Mouse (Mus musculus): ENCODE measurements around the gene Fam168b.

Gene Fam168b

DNA sequence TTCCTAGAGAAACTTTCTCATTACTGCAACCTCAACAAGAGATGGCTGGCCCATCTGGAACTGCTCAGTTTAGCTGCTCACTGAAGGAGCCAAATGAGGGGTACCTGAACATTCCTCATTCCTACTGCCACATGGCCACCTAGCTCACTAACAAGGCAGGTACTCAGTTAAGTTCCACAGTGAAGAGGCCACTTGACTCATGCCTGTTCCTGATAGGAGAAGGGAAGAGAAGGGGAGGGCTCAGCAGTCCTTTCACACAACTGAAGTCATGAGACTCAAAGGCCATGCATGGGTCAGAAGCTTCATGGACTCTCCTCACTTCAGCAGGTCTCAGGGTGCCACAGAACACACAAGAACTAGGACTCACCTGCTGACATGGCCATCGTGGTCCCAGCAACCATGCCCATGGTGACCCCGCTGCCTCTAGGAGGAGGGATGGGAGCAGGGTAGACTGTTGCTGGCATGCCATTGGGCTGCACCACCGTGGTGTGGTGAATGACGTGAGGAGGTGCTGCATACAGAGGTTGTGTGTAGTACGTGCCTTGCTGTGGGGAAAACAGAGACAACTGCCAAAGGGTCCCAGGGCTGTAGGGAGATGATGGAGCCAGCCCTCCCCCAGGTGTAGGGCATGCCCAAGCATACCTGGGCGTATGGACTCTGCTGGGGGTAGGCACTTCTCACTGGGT is 23.5 kb downstream of the Fam168b start:
- in situ Hi-C loops (cut with MboI, MseI), result no loop called here

DNA sequence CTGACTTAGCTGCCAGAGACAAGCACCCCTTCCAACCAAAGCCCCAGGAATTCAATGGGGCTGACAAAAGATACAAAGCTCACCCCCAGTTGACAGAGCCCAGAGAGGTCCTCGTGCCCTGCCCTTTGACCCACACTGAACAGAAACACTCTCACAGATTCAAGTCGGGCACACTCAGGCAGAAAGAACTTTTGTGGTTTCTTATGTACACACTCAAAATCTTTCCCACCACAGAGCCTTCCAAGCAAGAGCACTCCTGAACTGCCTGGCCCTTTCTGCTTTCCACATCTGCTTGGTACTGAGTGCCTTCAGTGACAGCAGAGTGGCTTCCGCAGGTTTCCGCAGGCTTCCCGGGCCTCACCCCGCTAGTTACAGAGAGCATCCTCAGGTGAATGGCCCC is 27.0 kb downstream of the Fam168b start:
- in situ Hi-C loops (cut with MboI, MseI), result no loop called here

DNA sequence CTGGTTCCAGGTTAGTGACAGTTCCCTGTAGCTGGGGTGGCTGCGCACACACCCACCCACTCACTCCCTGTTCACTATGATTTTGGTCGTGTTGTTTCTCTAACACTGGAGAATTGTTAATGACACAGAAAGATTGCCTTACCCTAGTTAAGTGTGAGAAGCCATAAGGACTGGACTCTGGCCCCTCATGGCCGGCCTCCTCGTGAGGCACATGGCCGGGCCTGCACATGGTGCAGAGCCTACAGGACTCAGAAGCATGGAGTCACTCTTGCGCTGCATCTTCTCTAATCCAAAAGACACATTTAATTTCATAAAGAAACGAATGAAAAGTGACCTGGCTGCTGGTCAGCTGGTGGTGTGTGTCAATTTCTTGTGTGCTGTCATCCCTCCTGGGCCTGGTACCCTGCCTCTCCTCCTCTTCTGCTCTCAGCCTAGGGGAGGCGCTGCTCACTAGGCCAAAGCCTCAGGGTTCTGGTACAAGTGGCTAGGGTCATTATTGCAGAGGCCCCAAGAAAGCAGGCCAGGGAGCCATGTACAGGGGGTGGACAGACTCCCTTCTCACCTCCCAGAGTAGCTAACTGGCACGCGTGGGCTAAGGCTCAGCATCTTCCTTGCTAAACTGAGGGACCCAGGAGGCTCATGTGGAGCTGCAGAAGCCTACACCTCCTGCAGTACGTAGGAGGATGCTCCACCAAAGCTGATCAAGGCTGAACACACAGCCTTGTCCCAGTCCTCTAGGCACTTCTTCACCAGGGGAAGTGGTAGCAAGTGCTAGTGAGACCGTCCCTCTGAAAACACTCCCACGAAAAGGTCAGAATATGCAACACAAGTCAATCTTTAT is 30.2 kb downstream of the Fam168b start:
- in situ Hi-C loops (cut with MboI, MseI), result no loop called here

DNA sequence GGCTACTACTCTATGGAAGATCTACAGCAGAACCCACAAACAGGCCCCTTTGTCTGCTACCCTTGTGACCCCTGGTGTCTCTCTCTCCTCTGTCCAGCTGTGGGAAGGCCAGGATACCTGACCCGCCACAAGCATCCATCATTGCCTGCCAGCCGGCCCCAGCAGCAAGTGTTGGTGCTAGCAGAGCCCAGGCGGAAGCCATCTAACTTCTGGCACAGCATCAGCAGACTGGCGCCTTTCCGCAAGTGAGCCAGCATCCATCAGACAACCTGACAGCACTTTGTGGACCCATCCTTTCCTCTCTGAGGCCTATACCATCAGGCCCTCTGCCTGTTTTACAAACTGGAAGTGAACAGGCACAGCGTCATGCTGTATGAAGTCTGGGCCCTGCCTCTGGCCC is 31.3 kb downstream of the Fam168b start:
- in situ Hi-C loops (cut with MboI, MseI), result no loop called here

DNA sequence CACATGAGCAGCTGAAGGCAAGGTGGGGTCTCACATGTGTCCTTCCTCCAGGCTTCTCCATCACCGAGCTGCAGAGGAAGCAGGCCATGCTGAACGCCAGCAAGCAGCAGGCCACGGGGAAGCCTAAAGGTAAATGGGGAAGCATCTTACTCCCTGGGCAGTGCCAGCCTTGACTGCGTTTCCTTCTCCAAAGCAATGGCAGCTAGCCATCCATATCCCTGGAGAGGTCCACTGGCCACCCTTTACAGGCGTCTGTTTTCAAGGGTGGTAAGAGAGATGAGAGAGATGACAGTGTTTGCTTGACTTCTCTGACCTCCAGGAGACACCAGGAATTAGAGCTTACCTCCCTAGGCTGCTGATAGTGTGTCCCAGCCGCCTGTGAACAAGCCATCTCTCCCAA is 31.8 kb downstream of the Fam168b start:
- in situ Hi-C loops (cut with MboI, MseI), result no loop called here

DNA sequence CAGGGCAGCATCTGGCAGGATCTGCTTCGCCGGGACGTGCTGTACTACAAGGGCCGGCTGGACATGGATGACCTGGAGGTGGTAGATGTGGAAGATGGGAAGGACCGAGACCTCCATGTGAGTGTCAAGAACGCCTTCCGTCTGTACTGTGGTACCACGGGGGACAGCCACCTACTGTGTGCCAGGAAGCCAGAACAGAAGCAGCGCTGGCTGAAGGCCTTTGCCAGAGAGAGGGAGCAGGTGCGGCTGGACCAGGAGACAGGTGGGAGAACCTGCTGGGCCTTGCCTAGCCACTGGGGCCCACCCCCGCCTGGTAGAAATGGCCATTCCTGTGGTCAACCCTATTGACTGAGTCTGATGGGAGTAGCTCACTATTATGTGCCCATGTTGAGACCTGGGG is 32.6 kb downstream of the Fam168b start:
- in situ Hi-C loops (cut with MboI, MseI), result no loop called here

DNA sequence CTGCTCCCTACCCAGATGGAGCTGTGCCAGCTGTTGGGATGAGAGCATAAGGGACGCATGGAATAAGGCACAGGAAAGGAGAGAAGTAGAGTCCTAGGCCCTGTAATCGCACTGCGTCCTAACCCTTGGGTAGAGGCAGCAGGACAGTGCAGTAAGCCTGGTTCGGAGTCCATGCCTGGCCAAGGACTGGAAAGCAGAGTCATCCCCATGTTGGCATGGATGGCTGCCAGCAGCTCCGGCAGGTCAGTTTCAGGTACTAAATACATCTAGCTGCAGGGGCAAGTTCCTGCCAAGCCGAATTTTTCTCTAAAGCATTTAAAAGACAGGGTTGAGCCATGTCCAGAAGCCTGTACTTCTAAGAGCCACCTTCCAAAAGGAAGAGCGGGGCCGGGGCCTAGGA is 34.4 kb downstream of the Fam168b start:
- in situ Hi-C loops (cut with MboI, MseI), result no loop called here

DNA sequence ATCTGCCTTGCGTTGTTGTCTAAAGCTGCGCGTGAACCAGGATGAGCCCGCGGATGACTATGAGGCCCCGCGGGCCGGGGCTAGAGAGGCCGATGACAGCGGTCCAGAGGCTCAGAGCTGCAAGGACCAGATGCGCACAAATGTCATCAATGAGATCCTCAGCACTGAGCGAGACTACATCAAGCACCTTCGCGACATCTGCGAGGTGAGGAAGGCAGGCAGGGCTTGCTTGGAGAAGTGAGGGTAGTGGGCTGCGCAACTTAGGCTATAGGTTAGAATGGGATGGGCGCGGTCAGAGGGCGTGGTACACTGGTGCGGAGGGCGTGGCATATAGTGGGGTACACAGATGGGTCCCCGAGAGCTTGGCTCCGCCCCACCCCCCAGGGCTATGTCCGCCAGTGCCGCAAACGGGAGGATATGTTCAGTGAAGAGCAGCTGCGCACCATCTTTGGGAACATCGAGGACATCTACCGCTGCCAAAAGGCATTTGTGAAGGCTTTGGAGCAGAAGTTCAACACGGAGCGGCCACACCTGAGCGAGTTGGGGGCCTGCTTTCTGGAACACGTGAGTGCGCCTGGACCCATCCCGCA is 36.8 kb downstream of the Fam168b start:
- in situ Hi-C loops (cut with MboI, MseI), result no loop called here

DNA sequence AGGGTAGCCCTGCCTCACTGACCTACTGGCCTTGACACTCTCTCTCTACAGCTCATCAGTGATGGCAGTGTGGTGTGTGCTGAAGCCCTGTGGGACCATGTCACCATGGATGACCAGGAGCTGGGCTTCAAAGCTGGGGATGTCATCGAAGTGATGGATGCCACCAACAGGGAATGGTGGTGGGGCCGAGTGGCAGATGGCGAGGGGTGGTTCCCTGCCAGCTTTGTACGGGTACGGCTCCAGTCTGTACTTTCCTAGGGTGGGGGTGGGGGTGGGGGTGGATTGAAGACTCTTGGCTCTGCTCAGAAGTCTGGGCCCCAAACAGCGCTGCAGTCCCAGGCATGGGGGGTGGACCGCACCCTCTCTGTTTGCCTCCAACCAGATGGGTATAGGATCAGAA is 38.0 kb downstream of the Fam168b start:
- in situ Hi-C loops (cut with MboI, MseI), result no loop called here

DNA sequence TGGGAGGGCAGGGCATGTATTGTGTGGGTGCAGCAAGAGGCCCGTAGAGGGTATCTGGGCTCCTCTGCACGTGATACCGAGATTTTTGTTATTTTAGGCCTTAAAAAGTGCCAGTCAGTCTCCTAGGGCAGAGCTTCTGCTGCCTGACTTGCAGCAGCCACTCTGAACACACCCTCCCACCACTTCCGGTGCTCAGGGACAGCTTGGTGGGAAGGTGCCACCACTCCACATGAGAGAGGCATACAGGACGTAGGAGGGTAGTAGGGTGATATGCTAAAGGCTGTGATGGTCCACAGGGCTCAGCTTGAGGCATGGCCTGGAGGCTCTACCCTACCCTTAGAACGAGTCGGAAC is 40.6 kb downstream of the Fam168b start:
- in situ Hi-C loops (cut with MboI, MseI), result no loop called here

DNA sequence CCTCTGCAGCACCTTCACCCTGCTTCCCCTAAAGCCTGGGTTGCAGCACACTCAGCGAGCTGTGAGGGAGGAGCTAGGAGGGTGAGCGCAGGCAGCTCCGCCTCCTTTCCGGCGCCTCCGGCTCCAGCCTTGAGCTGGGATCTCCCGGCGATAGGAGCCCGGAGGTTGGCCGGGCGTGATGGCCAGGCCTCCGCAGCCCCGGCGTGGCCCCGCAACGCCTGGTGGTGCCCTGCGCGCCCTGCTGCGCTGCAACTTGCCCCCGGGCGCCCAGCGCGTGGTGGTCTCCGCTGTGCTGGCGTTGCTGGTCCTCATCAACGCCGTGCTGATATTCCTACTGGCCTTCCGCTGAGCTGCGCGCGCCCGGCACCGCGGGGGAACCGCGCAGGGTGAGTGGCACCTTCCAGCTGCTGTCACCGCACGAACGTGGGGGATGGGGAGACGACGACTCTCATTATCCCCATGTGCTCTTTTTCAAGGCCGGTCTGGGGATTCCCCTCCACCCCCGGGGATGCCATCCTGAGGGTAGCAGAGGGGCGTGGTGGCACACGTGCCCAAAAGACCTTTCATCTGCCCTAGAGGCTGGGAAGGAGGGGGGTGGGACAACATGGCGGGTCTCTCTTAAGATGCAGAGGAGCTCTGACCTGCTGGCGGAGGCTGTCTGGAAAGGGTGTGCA is 41.1 kb downstream of the Fam168b start:
- in situ Hi-C loops (cut with MboI, MseI), result no loop called here

DNA sequence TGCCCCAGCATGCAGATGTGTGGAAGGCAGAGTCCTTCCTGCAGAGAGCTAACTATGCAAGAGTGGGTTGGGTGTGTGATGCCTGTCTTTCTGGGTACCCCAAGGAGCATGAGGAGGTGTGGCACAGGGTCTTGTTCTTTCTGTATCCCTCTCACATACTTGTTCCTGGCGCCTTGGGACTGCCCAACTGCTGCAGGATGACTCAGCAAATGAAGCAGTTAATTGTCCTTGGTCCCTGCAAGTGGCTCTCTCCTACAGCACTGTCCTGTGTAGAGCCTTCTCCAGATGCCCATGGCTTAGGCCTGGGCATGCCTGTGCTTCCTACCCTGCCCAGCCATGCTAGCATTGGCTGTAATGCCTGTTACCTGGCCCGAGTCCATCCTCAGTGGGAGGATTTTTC is 43.7 kb downstream of the Fam168b start:
- in situ Hi-C loops (cut with MboI, MseI), result loop anchor here (5.0 kb wide), 1 partner anchor 857 kb away; no protein-coding TSS in a partner anchor

DNA sequence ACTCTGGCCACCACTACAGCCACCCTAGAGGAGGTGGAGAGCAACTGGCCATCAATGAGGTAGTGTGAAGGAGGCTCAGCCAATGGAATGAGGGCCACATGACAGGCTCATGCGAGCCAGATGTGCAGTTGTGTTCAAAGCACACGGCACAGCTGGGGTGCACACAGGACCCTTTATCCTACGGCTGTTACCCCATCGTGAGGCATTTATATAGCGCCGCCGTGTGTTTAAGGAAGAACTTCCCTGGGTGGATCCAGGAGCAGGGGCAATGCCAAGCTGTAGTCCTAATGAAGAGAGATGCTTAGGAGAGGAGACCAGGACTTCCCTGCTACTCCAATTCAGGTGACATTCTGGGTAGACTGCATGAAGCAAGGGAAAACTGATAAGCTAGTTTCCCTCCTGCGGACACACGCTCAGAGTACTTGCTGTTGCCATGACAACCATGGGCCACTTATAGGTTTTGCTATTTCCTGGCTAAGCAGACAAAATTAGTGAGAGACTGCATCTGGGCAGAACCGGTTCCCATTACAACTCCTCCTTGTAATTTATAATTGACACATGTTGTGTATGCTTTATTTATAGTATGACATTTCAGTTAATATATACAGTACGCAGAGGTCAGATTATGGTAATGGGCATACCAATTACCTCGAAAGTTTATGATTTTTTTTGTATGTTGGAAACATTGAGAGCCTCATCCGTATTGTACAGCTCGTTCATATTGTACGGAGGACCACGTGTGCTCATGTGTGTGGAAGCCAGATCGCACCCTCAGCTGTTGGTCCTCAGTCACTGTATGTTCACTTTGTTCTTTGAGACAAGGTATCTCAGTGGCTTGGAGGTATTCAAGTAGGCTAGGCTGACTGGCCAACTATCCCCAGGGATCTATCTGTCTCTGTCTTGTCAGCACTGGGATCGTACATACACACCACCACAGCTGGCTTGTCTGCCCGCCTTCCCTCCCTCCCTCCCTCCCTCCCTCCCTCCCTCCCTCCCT is 49.3 kb downstream of the Fam168b start:
- in situ Hi-C loops (cut with MboI, MseI), result no loop called here

DNA sequence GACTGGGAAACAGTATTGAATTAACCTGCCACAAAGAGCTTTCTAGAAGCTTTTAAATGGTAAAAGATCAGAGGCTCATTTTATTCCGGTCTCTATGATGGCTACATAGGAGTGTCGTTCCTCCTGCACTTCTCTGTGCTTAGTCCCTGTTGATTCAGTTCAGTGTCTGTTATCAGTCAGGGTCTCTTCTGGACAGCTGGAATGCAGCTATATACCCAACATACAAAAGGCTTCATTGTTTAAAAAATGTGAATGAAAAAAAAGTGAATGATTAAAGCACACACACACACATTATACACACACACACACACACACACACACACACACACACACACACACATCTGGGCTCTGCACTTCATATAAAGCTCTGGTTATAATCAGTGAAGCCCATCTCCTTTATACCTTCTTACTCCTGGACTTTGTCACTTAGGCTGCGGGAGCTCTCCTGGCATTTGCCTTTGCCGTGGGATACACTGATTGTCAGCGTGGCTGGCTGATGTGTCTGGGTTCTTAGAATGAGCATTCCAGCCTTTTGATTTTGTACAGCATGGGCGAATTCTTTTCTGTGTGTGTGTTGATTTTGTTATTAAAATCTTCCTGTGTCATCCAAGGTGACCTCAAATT is 59.2 kb downstream of the Fam168b start:
- in situ Hi-C loops (cut with MboI, MseI), result no loop called here

DNA sequence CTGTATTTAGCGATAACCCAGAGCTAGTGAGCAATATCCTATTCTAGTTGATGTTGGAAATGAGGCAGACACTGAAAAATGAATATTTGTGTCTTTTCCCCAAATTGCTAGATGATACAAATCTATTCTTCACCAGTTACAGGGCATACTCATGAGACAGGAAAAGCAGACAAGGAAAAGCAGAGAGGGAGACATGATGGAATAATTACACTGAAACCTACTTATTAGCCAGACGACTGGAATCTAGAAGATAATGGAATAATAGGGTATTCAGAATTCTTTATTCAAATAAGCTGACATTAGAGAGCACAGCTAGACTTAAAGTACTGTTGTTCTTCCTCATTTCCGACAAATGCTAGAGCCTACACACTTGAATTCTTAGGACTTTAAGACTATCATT is 67.0 kb downstream of the Fam168b start:
- in situ Hi-C loops (cut with MboI, MseI), result no loop called here

DNA sequence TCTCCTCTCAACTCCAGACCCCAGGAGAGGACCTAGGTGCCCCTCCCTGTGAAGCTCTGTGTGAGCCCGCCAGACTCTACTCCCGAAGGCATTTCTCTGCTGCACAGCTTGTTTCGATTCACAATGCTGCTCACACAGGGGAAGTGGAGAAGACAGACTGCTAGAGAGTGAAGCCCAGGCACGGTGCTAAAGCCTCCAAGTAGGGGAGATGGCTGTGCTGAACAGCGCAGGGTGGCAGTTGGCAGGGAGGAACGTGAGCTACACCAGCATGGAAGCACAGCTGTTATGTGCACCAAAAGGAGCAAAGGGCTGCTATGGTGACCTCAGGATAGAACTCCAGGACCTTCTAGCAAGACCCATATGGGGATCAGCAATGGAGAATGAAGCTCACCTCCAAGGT is 74.0 kb downstream of the Fam168b start:
- in situ Hi-C loops (cut with MboI, MseI), result no loop called here

DNA sequence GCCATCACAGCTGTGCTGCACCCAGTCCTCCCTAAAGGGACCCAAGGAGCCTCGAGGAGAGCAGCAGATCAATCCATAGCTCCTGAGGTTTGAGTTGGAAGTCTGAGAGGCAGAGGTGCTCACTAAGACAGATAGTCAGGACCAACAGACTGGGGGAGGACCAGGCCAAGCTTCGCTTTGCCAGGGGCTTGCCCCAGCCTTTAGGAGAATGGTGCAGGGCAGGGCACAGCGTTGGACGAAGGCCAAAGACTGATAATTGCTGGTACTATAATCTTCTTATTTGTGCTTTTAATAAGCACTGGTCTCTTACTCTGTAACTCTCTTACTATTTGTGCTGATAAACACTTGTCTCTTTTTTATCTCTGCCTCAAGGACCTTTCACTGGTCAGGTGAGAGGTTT is 75.0 kb downstream of the Fam168b start:
- in situ Hi-C loops (cut with MboI, MseI), result no loop called here

DNA sequence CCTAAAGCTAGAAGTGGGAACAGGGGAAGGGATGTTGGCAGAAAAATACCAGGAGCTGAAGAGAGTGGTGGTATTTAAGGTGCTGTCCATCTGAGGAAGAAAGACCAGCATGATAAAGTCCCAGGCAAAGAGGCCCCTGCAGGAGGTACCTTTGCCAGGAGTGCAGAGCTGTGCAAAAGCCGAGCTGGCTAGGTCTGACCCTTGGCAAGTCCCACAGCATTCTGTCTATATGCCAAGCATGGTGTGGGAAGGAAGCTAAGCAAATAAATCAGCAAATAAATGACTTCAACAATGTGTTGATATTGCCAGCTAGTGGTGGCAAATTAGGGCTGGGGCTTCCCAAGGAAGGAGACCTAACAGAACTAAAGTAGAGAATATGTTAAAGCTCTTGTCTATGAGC is 76.0 kb downstream of the Fam168b start:
- in situ Hi-C loops (cut with MboI, MseI), result no loop called here
